Comparison of ENCODE assay signal across 21 mouse cellular contexts in the genomic region with DNA sequence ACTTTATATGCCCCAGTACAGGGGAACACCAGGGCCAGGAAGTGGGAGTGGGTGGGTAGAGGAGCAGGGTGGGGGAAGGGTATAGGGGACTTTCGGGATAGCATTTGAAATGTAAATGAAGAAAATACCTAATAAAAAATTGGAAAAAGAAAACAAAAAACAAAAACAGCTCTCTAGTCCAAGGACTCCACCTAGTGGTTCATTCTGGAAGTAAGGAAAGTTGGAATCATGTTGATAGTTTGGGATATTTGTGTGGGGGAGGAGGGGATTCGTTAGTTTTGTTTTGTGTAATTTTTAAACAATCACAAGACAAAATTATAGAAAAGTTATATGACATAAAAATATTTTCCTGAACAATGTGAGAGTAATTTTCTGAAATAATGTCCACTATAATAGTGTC. TPM values are rescaled to one million over a fixed set of nuclear protein-coding genes. Genes with fewer than 3 reads are reported as not detected.
DNase-seq lines count a peak whose midpoint lies in the region; ATAC-seq and TF ChIP-seq lines count a peak whose summit lies in the region.
"Not testable (repeated sequence)": the region's sequence is repeated elsewhere in the genome, so short reads cannot be mapped to it uniquely, and the experiment has no call there.
"Had no signal": no experiment of that assay in that cellular context is flagged by ENCODE, and none has a peak within 500 bp of the region (broad histone marks: within the 10 kb centered on the region; RNA-seq: fewer than 3 reads in every experiment).

No protein-coding gene starts in this region.

- not testable (repeated sequence) for H3K4me3 ChIP-seq in heart, postnatal 0 days (ENCODE audit: low read depth, low read length); lung, postnatal 0 days (ENCODE audit: low read depth, low read length); midbrain, postnatal 0 days (ENCODE audit: low read depth, low read length)

- peak; percentile 70 for TF ChIP-seq CTCF in heart, postnatal 0 days (IDR thresholded peaks at IDR 0.05; ENCODE audit: low read depth)
- peak; percentile 75 for TF ChIP-seq CTCF in lung, postnatal 0 days (IDR thresholded peaks at IDR 0.05)
- peak; percentile 83 for TF ChIP-seq CTCF in midbrain, postnatal 0 days (IDR thresholded peaks at IDR 0.05)

- H3K4me2 ChIP-seq in heart, postnatal 0 days (ENCODE audit: low read depth, low read length); lung, postnatal 0 days (replicated peaks; ENCODE audit: low read depth, low read length); midbrain, postnatal 0 days (ENCODE audit: low read depth, low read length, poor library complexity, severe bottlenecking): not testable (repeated sequence)

- not testable (repeated sequence) for H3K4me1 ChIP-seq in heart, postnatal 0 days (ENCODE audit: control insufficient read depth, insufficient read depth); lung, postnatal 0 days (ENCODE audit: insufficient read depth, low read depth, low read length); midbrain, postnatal 0 days (ENCODE audit: insufficient read depth, low read length)

- H3K27me3 ChIP-seq in heart, postnatal 0 days (ENCODE audit: control insufficient read depth, insufficient read depth, low read length); lung, postnatal 0 days (replicated peaks; ENCODE audit: insufficient read depth, low read length); midbrain, postnatal 0 days (ENCODE audit: insufficient read depth, low read length): not testable (repeated sequence)

- H3K9ac ChIP-seq in heart, postnatal 0 days (replicated peaks; ENCODE audit: low read depth, low read length); lung, postnatal 0 days (replicated peaks; ENCODE audit: low read depth); midbrain, postnatal 0 days (replicated peaks; ENCODE audit: low read length, poor library complexity, severe bottlenecking): not testable (repeated sequence)

- DNase-seq in 416B (ENCODE audit: low read depth), result peak; percentile 37
- peak; percentile 51 for DNase-seq in MN1 (ENCODE audit: low spot score)
- DNase-seq in c-Kit-positive CD71-negative TER-119-negative erythroid progenitor cells, embryonic 14.5 days (ENCODE audit: low read depth), result peak; percentile 37
- peak; percentile 64 for DNase-seq in embryo, embryonic 11 days
- DNase-seq in heart, postnatal 0 days (ENCODE audit: low spot score), result peak; percentile 36
- peak; percentile 38 for DNase-seq in kidney, postnatal 14 days
- peak; percentile 31 for DNase-seq in lung, postnatal 0 days (ENCODE audit: low spot score)
- DNase-seq in midbrain, postnatal 0 days (ENCODE audit: low spot score), result not testable (repeated sequence)

- TF ChIP-seq EP300 in heart, postnatal 0 days (IDR thresholded peaks at IDR 0.05; ENCODE audit: low read depth); lung, postnatal 0 days (IDR thresholded peaks at IDR 0.05): not testable (repeated sequence)

- not testable (repeated sequence) for ATAC-seq in heart, postnatal 0 days (ENCODE audit: insufficient read depth, low read depth); lung, postnatal 0 days; midbrain, postnatal 0 days (ENCODE audit: low FRiP score)

- not testable (repeated sequence) for H3K36me3 ChIP-seq in heart, postnatal 0 days (replicated peaks; ENCODE audit: control insufficient read depth, insufficient read depth, low read length); lung, postnatal 0 days (ENCODE audit: insufficient read depth, low read length); midbrain, postnatal 0 days (ENCODE audit: insufficient read depth, low read length)

- H3K27ac ChIP-seq in heart, postnatal 0 days (ENCODE audit: low read depth); lung, postnatal 0 days (ENCODE audit: low read length); midbrain, postnatal 0 days (ENCODE audit: low read depth, low read length): not testable (repeated sequence)

- H3K9me3 ChIP-seq in heart, postnatal 0 days (replicated peaks; ENCODE audit: control insufficient read depth, low read length); lung, postnatal 0 days (ENCODE audit: low read length); midbrain, postnatal 0 days (ENCODE audit: low read length): not testable (repeated sequence)

- whole genome bisulfite sequencing in heart, postnatal 0 days, result 6% methylated on average over 2 of the region's 2 CpGs
- 0% methylated on average over 2 of the region's 2 CpGs for WGBS in lung, postnatal 0 days
- WGBS in midbrain, postnatal 0 days, result 15% methylated on average over 2 of the region's 2 CpGs

RNA-seq across cellular contexts. Expression of a gene that starts 3.4 kb away (rescaled TPM):
- total RNA-seq in heart, postnatal 0 days (2014; rRNA removed; ENCODE audit: low replicate concordance), result 18.0 and 30.8 TPM in 2 replicates
- polyA plus RNA-seq in heart, postnatal 0 days (2015; fragmentation: Nextera tagmentation; extraction: Ambion mirVana), result 58.9 and 62.1 TPM in 2 replicates
- polyA plus RNA-seq in lung, postnatal 0 days (2015; fragmentation: Nextera tagmentation; extraction: Ambion mirVana), result 58.0 and 59.1 TPM in 2 replicates
- 37.0 and 48.2 TPM in 2 replicates for total RNA-seq in midbrain, postnatal 0 days (2014; rRNA removed)
- 131 and 140 TPM in 2 replicates for polyA plus RNA-seq in midbrain, postnatal 0 days (2015; fragmentation: Nextera tagmentation; extraction: Ambion mirVana)

RNA-seq across cellular contexts. Expression of a gene that starts 12.0 kb away (rescaled TPM):
- not detected in 2 replicates for total RNA-seq in heart, postnatal 0 days (2014; rRNA removed; ENCODE audit: low replicate concordance)
- not detected in 2 replicates for polyA plus RNA-seq in heart, postnatal 0 days (2015; fragmentation: Nextera tagmentation; extraction: Ambion mirVana)
- not detected in 2 replicates for polyA plus RNA-seq in lung, postnatal 0 days (2015; fragmentation: Nextera tagmentation; extraction: Ambion mirVana)
- total RNA-seq in midbrain, postnatal 0 days (2014; rRNA removed), result not detected in 2 replicates
- polyA plus RNA-seq in midbrain, postnatal 0 days (2015; fragmentation: Nextera tagmentation; extraction: Ambion mirVana), result not detected in 2 replicates
- total RNA-seq: adrenal gland, adult 2 months; layer of hippocampus, postnatal 14 days; left cerebral cortex, postnatal 25 days had no signal
- polyA plus RNA-seq: adrenal gland, adult 2 months; embryonic facial prominence, embryonic 15.5 days; forebrain, embryonic 11.5 days; gonadal fat pad, adult 2 months; heart, embryonic 14.5 days; hindbrain, embryonic 10.5 days; intestine, embryonic 16.5 days; liver, embryonic 11.5 days; macrophage; midbrain, embryonic 16.5 days; neural tube, embryonic 12.5 days had no signal

RNA-seq across cellular contexts. Expression of a gene that starts 24.1 kb away (rescaled TPM):
- total RNA-seq in heart, postnatal 0 days (2014; rRNA removed; ENCODE audit: low replicate concordance), result 30.7 and 41.3 TPM in 2 replicates
- 66.3 and 70.5 TPM in 2 replicates for polyA plus RNA-seq in heart, postnatal 0 days (2015; fragmentation: Nextera tagmentation; extraction: Ambion mirVana)
- 164 and 167 TPM in 2 replicates for polyA plus RNA-seq in lung, postnatal 0 days (2015; fragmentation: Nextera tagmentation; extraction: Ambion mirVana)
- 24.1 and 46.7 TPM in 2 replicates for total RNA-seq in midbrain, postnatal 0 days (2014; rRNA removed)
- polyA plus RNA-seq in midbrain, postnatal 0 days (2015; fragmentation: Nextera tagmentation; extraction: Ambion mirVana), result 116 and 125 TPM in 2 replicates

RNA-seq across cellular contexts. Expression of a gene that starts 54.0 kb away (rescaled TPM):
- total RNA-seq in heart, postnatal 0 days (2014; rRNA removed; ENCODE audit: low replicate concordance), result 37.8 and 43.4 TPM in 2 replicates
- polyA plus RNA-seq in heart, postnatal 0 days (2015; fragmentation: Nextera tagmentation; extraction: Ambion mirVana), result 8.9 and 9.6 TPM in 2 replicates
- 22.5 and 23.7 TPM in 2 replicates for polyA plus RNA-seq in lung, postnatal 0 days (2015; fragmentation: Nextera tagmentation; extraction: Ambion mirVana)
- total RNA-seq in midbrain, postnatal 0 days (2014; rRNA removed), result 38.9 and 40.3 TPM in 2 replicates
- 6.8 and 7.2 TPM in 2 replicates for polyA plus RNA-seq in midbrain, postnatal 0 days (2015; fragmentation: Nextera tagmentation; extraction: Ambion mirVana)
